Mouse (Mus musculus) heart, embryonic 14.5 days (tissue): Measurements from ENCODE around the gene Dmbx1. TPM values are rescaled to one million over a fixed set of nuclear protein-coding genes. Genes with fewer than 3 reads are reported as not detected.

ENCODE experiments used
- ATAC-seq: fragments of 200-750 bp; cut with Nextera tagmentation; 2 replicates; pipeline ENCODE4 v1.8.0; 2017; ENCODE audit warnings: low read depth, moderate TSS enrichment; ENCODE audit not compliant: insufficient number of reproducible peaks, insufficient read depth, low FRiP score
- H3K27ac ChIP-seq, 2 experiments: fragments of 200-500 bp in 1 of 2; fragments of 300-500 bp in 1 of 2; sonication (generic) in 1 of 2; replicated peaks in 1 of 2; 2 replicates each; pipeline ENCODE4 v1.5.1; 2012 to 2014; ENCODE audit warnings: low read depth in 2 of 2, low read length in 2 of 2, control low read depth in 1 of 2, mild to moderate bottlenecking in 1 of 2, mixed read lengths in 1 of 2; ENCODE audit not compliant: control insufficient read depth in 1 of 2, insufficient read depth in 1 of 2
- H3K27me3 ChIP-seq: fragments of 300-500 bp; sonication (generic); 2 replicates; pipeline ENCODE4 v1.6.1; 2014; ENCODE audit warnings: mild to moderate bottlenecking, low read length, control low read depth; ENCODE audit not compliant: control insufficient read depth, insufficient read depth
- H3K36me3 ChIP-seq: fragments of 300-500 bp; sonication (generic); 2 replicates; pipeline ENCODE4 v1.6.1; 2014; ENCODE audit warnings: mild to moderate bottlenecking, control low read depth, low read length, mixed read lengths; ENCODE audit not compliant: control insufficient read depth, insufficient read depth
- H3K4me1 ChIP-seq, 2 experiments: fragments of 200-500 bp in 1 of 2; fragments of 300-500 bp in 1 of 2; sonication (generic) in 1 of 2; 2 replicates each; pipeline ENCODE4 v1.6.1; 2012 to 2014; ENCODE audit warnings: low read length in 2 of 2, control low read depth in 1 of 2, mixed read lengths in 1 of 2; ENCODE audit not compliant: control insufficient read depth in 2 of 2, insufficient read depth in 2 of 2
- H3K4me2 ChIP-seq: fragments of 300-500 bp; sonication (generic); 2 replicates; pipeline ENCODE4 v1.6.1; 2014; ENCODE audit warnings: mild to moderate bottlenecking, low read length
- H3K4me3 ChIP-seq, 2 experiments: fragments of 200-500 bp in 1 of 2; fragments of 300-500 bp in 1 of 2; sonication (generic) in 1 of 2; 2 replicates each; pipeline ENCODE4 v1.5.1; 2012 to 2014; ENCODE audit warnings: low read length in 2 of 2, mild to moderate bottlenecking in 2 of 2, control low read depth in 1 of 2, low read depth in 1 of 2, moderate library complexity in 1 of 2; ENCODE audit not compliant: control insufficient read depth in 1 of 2, insufficient read depth in 1 of 2
- H3K9ac ChIP-seq: fragments of 300-500 bp; sonication (generic); 2 replicates; pipeline ENCODE4 v1.6.1; 2014; ENCODE audit warnings: mild to moderate bottlenecking, low read length
- H3K9me3 ChIP-seq: fragments of 300-500 bp; sonication (generic); 2 replicates; pipeline ENCODE4 v1.6.1; 2016; ENCODE audit warnings: low read length, control low read depth; ENCODE audit not compliant: control insufficient read depth
- WGBS: fragments of 180-500 bp; shearing (Covaris S2); extraction: QIAGEN DNeasy Blood & Tissue Kit; methylation state at CpG from one replicate; pipeline ENCODE4 v1.1.7; 2014; 5-methylcytosine and 5-hydroxymethylcytosine counted together
- polyA plus RNA-seq: library from polyadenylated mRNA; unstranded; fragments of >200 nt; fragmentation: Nextera tagmentation; extraction: Ambion mirVana; gene quantifications from 2 replicates; pipeline ENCODE4 v1.2.1, GENCODE M21; 2014

Dmbx1 gene
- polyA plus RNA-seq, 1 experiment from 2014 or later, result not detected

DNA sequence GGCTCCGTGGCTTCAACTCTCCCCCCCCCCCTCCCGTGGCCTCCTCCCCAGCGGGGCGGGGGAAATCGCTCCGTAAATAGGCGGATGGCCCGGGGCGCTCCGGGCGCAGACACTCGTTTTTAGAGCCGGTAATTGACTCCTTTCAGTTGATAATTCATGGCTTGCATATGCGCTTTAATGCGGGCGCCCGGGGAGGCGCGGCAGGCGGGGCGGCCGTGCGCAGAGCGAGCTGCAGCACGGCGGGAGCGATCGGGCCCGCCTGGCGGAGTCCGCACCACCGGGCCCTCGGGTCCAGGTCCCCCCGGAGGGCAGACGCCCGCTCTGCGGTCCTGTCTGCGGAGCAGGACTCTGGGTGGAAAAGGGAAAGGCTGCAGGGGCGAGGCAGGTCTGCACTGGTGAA is 39.7 kb upstream of the Dmbx1 start:
- WGBS, result 2% methylated on average over 39 of the region's 39 CpGs
- Histone ChIP-seq H3K27me3 (peaks cover 81% of the 10 kb centered on the region), H3K4me1 (peaks cover 0 to 10% of the 10 kb centered on the region in 2 experiments; a peak in 2 of 4 replicates), H3K9ac (peak overlapping the region; percentile 34; the same call in 1 of the 2 replicates), H3K27ac (no peak overlapping the region), H3K36me3 (no peaks in the 10 kb centered on the region), H3K4me3 (peak overlapping the region; percentile 24 to 39), H3K9me3 (no peaks in the 10 kb centered on the region), H3K4me2 (peak overlapping the region; percentile 62)
- no peak for ATAC-seq

GRCm38 (mm10) chr4:115978911-115979310 is 39.2 kb upstream of the Dmbx1 start:
- Histone ChIP-seq H3K27ac (no peak overlapping the region), H3K27me3 (peaks cover 87% of the 10 kb centered on the region), H3K4me3 (no peak overlapping the region; a peak in 1 of 4 replicates), H3K9ac (no peak overlapping the region), H3K36me3 (no peaks in the 10 kb centered on the region), H3K4me2 (peak overlapping the region; percentile 62; the same call in 1 of the 2 replicates), H3K4me1 (peaks cover 0 to 8% of the 10 kb centered on the region in 2 experiments; a peak in 2 of 4 replicates), H3K9me3 (no peaks in the 10 kb centered on the region)
- ATAC-seq, result no peak
- 9% methylated on average over 4 of the region's 4 CpGs for WGBS

DNA sequence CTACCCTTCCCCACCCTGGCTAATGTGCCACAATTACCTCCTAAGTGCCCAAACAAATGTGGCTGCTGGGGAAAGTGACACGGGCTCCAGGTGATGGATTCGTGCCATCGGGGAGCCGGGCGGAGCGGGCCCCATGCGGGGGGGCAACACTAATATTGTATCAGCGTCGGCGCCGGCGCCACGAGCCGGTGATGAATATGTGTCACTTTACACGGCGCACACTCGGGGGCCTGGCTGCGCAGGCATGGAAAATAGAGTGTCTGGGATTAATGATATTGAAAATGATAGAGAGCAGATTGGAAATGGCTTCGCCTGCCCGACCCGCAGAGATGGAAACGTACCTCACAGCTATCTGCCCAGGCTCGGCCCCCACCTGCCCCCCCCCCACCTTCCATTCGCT is 32.8 kb upstream of the Dmbx1 start:
- ATAC-seq, result no peak
- Histone ChIP-seq H3K4me1 (no peaks in the 10 kb centered on the region), H3K36me3 (no peaks in the 10 kb centered on the region), H3K27ac (no peak overlapping the region), H3K27me3 (peaks cover 93% of the 10 kb centered on the region), H3K4me2 (no peak overlapping the region), H3K4me3 (no peak overlapping the region), H3K9ac (no peak overlapping the region), H3K9me3 (no peaks in the 10 kb centered on the region)
- WGBS, result 53% methylated on average over 24 of the region's 24 CpGs

- H3K36me3 ChIP-seq, result no peaks in the 10 kb centered on the region
- H3K27ac ChIP-seq, result no peak overlapping the region
- H3K27me3 ChIP-seq, result peaks cover 92% of the 10 kb centered on the region
- H3K4me1 ChIP-seq, result peaks cover 3 to 4% of the 10 kb centered on the region in 2 experiments; a peak in 3 of 4 replicates
- H3K4me3 ChIP-seq, result no peak overlapping the region
- no peaks in the 10 kb centered on the region for H3K9me3 ChIP-seq
- no peak overlapping the region for H3K9ac ChIP-seq
- no peak for ATAC-seq
- WGBS, result 16% methylated on average over 5 of the region's 5 CpGs
- H3K4me2 ChIP-seq, result no peak overlapping the region
Observed at GRCm38 (mm10) chr4:115964446-115964845, 24.7 kb upstream of the Dmbx1 start.

- H3K4me3 ChIP-seq, result no peak overlapping the region
- no peak overlapping the region for H3K4me2 ChIP-seq
- ATAC-seq, result no peak
Observed at GRCm38 (mm10) chr4:115963751-115964150, 24.0 kb upstream of the Dmbx1 start.

GRCm38 (mm10) chr4:115962671-115963412 is 23.1 kb upstream of the Dmbx1 start:
- peak overlapping the region; percentile 79 for H3K9ac ChIP-seq
- H3K9me3 ChIP-seq, result no peaks in the 10 kb centered on the region
- H3K27ac ChIP-seq, result no peak overlapping the region
- H3K36me3 ChIP-seq, result no peaks in the 10 kb centered on the region
- peak overlapping the region; percentile 98 for H3K4me2 ChIP-seq
- WGBS, result under 1% methylated on average over 79 of the region's 79 CpGs
- H3K4me3 ChIP-seq, result peak overlapping the region; percentile 58 to 67
- no peak for ATAC-seq
- peaks cover 3 to 4% of the 10 kb centered on the region in 2 experiments; a peak in 3 of 4 replicates for H3K4me1 ChIP-seq
- peaks cover 85% of the 10 kb centered on the region for H3K27me3 ChIP-seq

More at GRCm38 (mm10) chr4:115963751-115964150, 24.0 kb upstream of the Dmbx1 start:
- Histone ChIP-seq H3K36me3 (no peaks in the 10 kb centered on the region), H3K4me1 (peaks cover 3 to 4% of the 10 kb centered on the region in 2 experiments; a peak in 3 of 4 replicates), H3K9ac (no peak overlapping the region), H3K27me3 (peaks cover 86% of the 10 kb centered on the region), H3K27ac (no peak overlapping the region), H3K9me3 (no peaks in the 10 kb centered on the region)
- WGBS, result 14% methylated on average over 6 of the region's 6 CpGs

DNA sequence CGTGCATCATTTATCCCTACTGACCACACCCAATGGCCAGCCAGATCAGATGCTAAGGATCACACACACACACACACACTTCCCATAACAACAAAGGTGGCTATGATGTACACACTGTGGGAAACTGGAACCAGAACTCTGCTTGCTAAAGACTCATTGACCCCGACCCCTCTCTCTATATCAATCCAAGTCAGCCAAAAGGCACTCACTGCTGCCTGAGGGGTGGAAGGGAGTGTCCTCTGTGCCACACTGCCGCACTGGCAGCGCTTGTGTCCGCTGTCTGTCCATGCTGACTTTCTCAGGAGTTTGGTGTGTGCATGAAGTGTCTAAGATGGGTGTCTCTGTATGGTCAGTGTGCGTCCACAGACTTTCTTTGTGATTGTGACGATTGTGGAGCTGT is 22.3 kb upstream of the Dmbx1 start:
- no peaks in the 10 kb centered on the region for H3K9me3 ChIP-seq
- no peak for ATAC-seq
- 19% methylated on average over 7 of the region's 7 CpGs for WGBS
- no peaks in the 10 kb centered on the region for H3K36me3 ChIP-seq
- H3K27me3 ChIP-seq, result peaks cover 85% of the 10 kb centered on the region
- no peak overlapping the region for H3K4me2 ChIP-seq
- no peak overlapping the region for H3K9ac ChIP-seq
- H3K4me3 ChIP-seq, result no peak overlapping the region
- peaks cover 3 to 4% of the 10 kb centered on the region in 2 experiments; a peak in 3 of 4 replicates for H3K4me1 ChIP-seq
- H3K27ac ChIP-seq, result no peak overlapping the region
